In the genomic region with DNA sequence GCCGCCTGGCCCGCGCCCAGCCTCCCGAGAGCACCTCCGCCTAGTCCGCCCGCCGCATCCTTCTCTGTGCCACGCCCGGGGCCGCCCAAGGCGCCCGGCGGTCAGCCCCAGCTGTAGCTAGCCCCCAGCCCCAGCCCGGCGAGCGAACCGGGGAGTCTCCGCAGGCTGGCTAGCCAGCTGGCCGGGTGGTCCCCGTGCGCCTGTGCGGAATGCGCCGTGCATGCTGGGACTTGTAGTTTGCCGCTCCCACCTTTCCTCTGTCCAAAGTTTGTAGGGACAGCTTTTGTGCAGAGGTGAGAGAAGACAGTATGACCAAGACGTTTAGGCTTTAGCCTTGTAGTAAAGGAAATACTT, we compare ENCODE assay signal across 8 mouse cellular contexts. TPM values are rescaled to one million over a fixed set of nuclear protein-coding genes. Genes with fewer than 3 reads are reported as not detected.
DNase-seq lines count a peak whose midpoint lies in the region; ATAC-seq and TF ChIP-seq lines count a peak whose summit lies in the region.

A gene (minus strand): TSS at position 195 of the 354 bp plus-strand sequence.

- peak; percentile 78 for DNase-seq in adrenal gland, adult 2 months
- peak; percentile 84 to 90 for DNase-seq in cerebellum, postnatal 25 days
- DNase-seq in gastrocnemius, adult 2 months: peak; percentile 83
- peak; percentile 78 to 79 for DNase-seq in left cerebral cortex, adult 2 months (ENCODE audit: extremely low spot score in 1 of 2, low spot score in 2 of 2)
- DNase-seq in lung, postnatal 36 days: peak; percentile 76
- DNase-seq in right cerebral cortex, postnatal 4 days: peak; percentile 77
- no peak for DNase-seq in thymus, adult 18-20 months

- H3K4me2 ChIP-seq in hindbrain, embryonic 16.5 days (ENCODE audit: low read length): peak within 1 kb of the TSS; percentile 62

- no peaks in the 10 kb centered on the region for H3K9me3 ChIP-seq in hindbrain, embryonic 16.5 days (ENCODE audit: control insufficient read depth, low read length)

- no peak for TF ChIP-seq CTCF in gastrocnemius, adult 2 months (IDR thresholded peaks at IDR 0.05)
- no peak for TF ChIP-seq CTCF in left cerebral cortex, adult 2 months (IDR thresholded peaks at IDR 0.05)

- no peaks in the 10 kb centered on the region for H3K36me3 ChIP-seq in hindbrain, embryonic 16.5 days (ENCODE audit: control insufficient read depth, insufficient read depth, low read length)

- H3K4me1 ChIP-seq in hindbrain, embryonic 16.5 days (ENCODE audit: control insufficient read depth, insufficient read depth, low read depth, low read length): peaks cover 12% of the 10 kb centered on the region

- H3K9ac ChIP-seq in hindbrain, embryonic 16.5 days (ENCODE audit: low read depth, low read length): peak within 1 kb of the TSS; percentile 93

- peak within 1 kb of the TSS; percentile 78 for H3K27ac ChIP-seq in gastrocnemius, adult 2 months
- H3K27ac ChIP-seq in hindbrain, embryonic 16.5 days (ENCODE audit: low read depth, low read length): peak within 1 kb of the TSS; percentile 83
- peak within 1 kb of the TSS; percentile 91 for H3K27ac ChIP-seq in left cerebral cortex, adult 2 months

- H3K27me3 ChIP-seq in hindbrain, embryonic 16.5 days (replicated peaks; ENCODE audit: control insufficient read depth, insufficient read depth, low read length): no peaks in the 10 kb centered on the region

- peak within 1 kb of the TSS; percentile 90 for H3K4me3 ChIP-seq in gastrocnemius, adult 2 months
- H3K4me3 ChIP-seq in hindbrain, embryonic 16.5 days (ENCODE audit: low read length): peak within 1 kb of the TSS; percentile 84
- H3K4me3 ChIP-seq in left cerebral cortex, adult 2 months: peak within 1 kb of the TSS; percentile 95

- intact Hi-C loops in gastrocnemius, adult 2 months (cut with DNase I): no loop called here
- intact Hi-C loops in left cerebral cortex, adult 2 months (cut with DNase I): no loop called here

- WGBS in hindbrain, embryonic 16.5 days: under 1% methylated on average over 27 of the region's 27 CpGs

- ATAC-seq in hindbrain, embryonic 16.5 days: peak; percentile 96

RNA-seq across cellular contexts. Expression of the gene that starts here (rescaled TPM):
- 10 to 100 TPM in 1 of 2 experiments, 1 to 10 TPM in 1; 6.8 to 15.5 TPM for total RNA-seq in adrenal gland, adult 2 months (2021)
- 4.8 and 5.0 TPM in 2 replicates for polyA plus RNA-seq in adrenal gland, adult 2 months (2012; rRNA removed)
- total RNA-seq in gastrocnemius, adult 2 months (2021): 10 to 100 TPM in 1 of 2 experiments, 1 to 10 TPM in 1; 8.5 to 11.7 TPM
- polyA plus RNA-seq in hindbrain, embryonic 16.5 days (2015; fragmentation: Nextera tagmentation; extraction: Ambion mirVana): 20.7 and 21.8 TPM in 2 replicates
- total RNA-seq in left cerebral cortex, adult 2 months (2021): 100 to 1,000 TPM; 137 to 142 TPM

Comparison
In these comparisons a context has a peak if more than half of its experiments do, and no peak if none do; other contexts are left out.
1. RNA of the gene that starts here (total RNA-seq): 137 to 142 TPM in left cerebral cortex, adult 2 months; 6.8 to 15.5 TPM in adrenal gland, adult 2 months and 8.5 to 11.7 TPM in gastrocnemius, adult 2 months; every median in the first group is over 4 times any median in the second.
2. DNase-seq: peak in adrenal gland, adult 2 months (single experiment), cerebellum, postnatal 25 days (2 of 2), gastrocnemius, adult 2 months (single experiment), left cerebral cortex, adult 2 months (2 of 2), lung, postnatal 36 days (single experiment) and right cerebral cortex, postnatal 4 days (single experiment); none in thymus, adult 18-20 months (0 of 2).
3. Peak in every context shown above with its lines, with median percentiles within 50 percentile points of each other: H3K27ac ChIP-seq and H3K4me3 ChIP-seq.